ENCODE assay signal across 8 mouse cellular contexts in the genomic region with DNA sequence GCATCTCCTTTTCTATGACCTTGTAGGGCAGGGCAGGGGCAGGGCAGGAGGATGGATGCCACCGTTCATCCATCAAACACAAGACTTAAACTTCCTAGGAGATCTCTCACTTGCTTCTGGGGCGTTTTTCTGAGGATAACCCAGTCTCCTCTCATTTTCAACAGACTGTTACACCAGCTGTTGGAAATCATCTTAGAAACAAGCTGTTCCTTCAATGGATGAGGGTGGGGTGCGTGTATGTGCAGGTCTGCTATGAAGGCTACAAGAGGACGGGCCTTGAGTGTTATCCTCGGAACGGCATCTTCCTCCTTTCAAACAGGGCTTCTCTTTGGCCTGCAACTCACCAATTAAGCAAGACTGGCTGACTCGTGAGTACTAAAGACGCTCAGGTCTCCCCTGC. TPM values are rescaled to one million over a fixed set of nuclear protein-coding genes. Genes with fewer than 3 reads are reported as not detected.
DNase-seq lines count a peak whose midpoint lies in the region; ATAC-seq and TF ChIP-seq lines count a peak whose summit lies in the region.

No protein-coding gene starts in this region.

- peaks cover 77% of the 10 kb centered on the region for H3K4me1 ChIP-seq in heart, embryonic 10.5 days
- H3K4me1 ChIP-seq in intestine, postnatal 0 days (replicated peaks; ENCODE audit: control insufficient read depth, insufficient read depth, low read length): peaks cover 30% of the 10 kb centered on the region
- H3K4me1 ChIP-seq in neural tube, embryonic 14.5 days (ENCODE audit: control insufficient read depth, insufficient read depth, low read length): peaks cover 17% of the 10 kb centered on the region

- H3K9ac ChIP-seq in intestine, postnatal 0 days (ENCODE audit: low read depth, low read length): no peak overlapping the region
- no peak overlapping the region for H3K9ac ChIP-seq in neural tube, embryonic 14.5 days (replicated peaks; ENCODE audit: low read depth, low read length)

- no peak for ATAC-seq in intestine, postnatal 0 days
- no peak for ATAC-seq in neural tube, embryonic 14.5 days (ENCODE audit: low read depth)

- H3K4me2 ChIP-seq in intestine, postnatal 0 days (replicated peaks; ENCODE audit: low read depth): no peak overlapping the region
- H3K4me2 ChIP-seq in neural tube, embryonic 14.5 days (ENCODE audit: low read depth, low read length): no peak overlapping the region

- H3K4me3 ChIP-seq in heart, embryonic 10.5 days: no peak overlapping the region
- H3K4me3 ChIP-seq in intestine, postnatal 0 days (ENCODE audit: low read depth, low read length): no peak overlapping the region
- no peak overlapping the region for H3K4me3 ChIP-seq in neural tube, embryonic 14.5 days (ENCODE audit: low read depth, low read length)

- peak overlapping the region; percentile 73; the same call in 1 of the 2 replicates for H3K27ac ChIP-seq in heart, embryonic 10.5 days
- peak overlapping the region; percentile 82 for H3K27ac ChIP-seq in intestine, postnatal 0 days (ENCODE audit: low read depth, low read length)
- peak overlapping the region; percentile 63 for H3K27ac ChIP-seq in neural tube, embryonic 14.5 days (ENCODE audit: low read depth, low read length)

- no peaks in the 10 kb centered on the region for H3K9me3 ChIP-seq in heart, embryonic 10.5 days
- no peaks in the 10 kb centered on the region for H3K9me3 ChIP-seq in intestine, postnatal 0 days (ENCODE audit: control insufficient read depth)
- H3K9me3 ChIP-seq in neural tube, embryonic 14.5 days (ENCODE audit: control insufficient read depth, low read length): no peaks in the 10 kb centered on the region

- intact Hi-C loops in heart, postnatal 36 days (cut with DNase I): no loop called here

- H3K36me3 ChIP-seq in heart, embryonic 10.5 days: peaks cover 21% of the 10 kb centered on the region
- peaks cover 23% of the 10 kb centered on the region; the same call in 1 of the 2 replicates for H3K36me3 ChIP-seq in intestine, postnatal 0 days (ENCODE audit: control insufficient read depth, insufficient read depth)
- no peaks in the 10 kb centered on the region for H3K36me3 ChIP-seq in neural tube, embryonic 14.5 days (ENCODE audit: control insufficient read depth, insufficient read depth, low read length)

- DNase-seq in heart, embryonic 10.5 days (ENCODE audit: low spot score): no peak
- no peak for DNase-seq in heart, postnatal 36 days
- DNase-seq in lung, postnatal 36 days: peak; percentile 20
- DNase-seq in lung, postnatal 10 days: no peak
- no peak for DNase-seq in ovary, postnatal 10 days (ENCODE audit: low spot score)
- no peak for DNase-seq in left cerebral cortex, adult 18-20 months (ENCODE audit: low spot score in 2 of 2)

- 79% methylated on average over 8 of the region's 8 CpGs for WGBS in heart, embryonic 10.5 days
- 65% methylated on average over 8 of the region's 8 CpGs for WGBS in intestine, postnatal 0 days
- 84% methylated on average over 8 of the region's 8 CpGs for WGBS in neural tube, embryonic 14.5 days

- H3K27me3 ChIP-seq in heart, embryonic 10.5 days (ENCODE audit: insufficient read depth, poor library complexity, severe bottlenecking): no peaks in the 10 kb centered on the region
- no peaks in the 10 kb centered on the region for H3K27me3 ChIP-seq in intestine, postnatal 0 days (replicated peaks; ENCODE audit: control insufficient read depth, insufficient read depth, low read length)
- H3K27me3 ChIP-seq in neural tube, embryonic 14.5 days (ENCODE audit: control insufficient read depth, insufficient read depth, low read length): no peaks in the 10 kb centered on the region

- TF ChIP-seq CTCF in intestine, postnatal 0 days (IDR thresholded peaks at IDR 0.05; ENCODE audit: low read depth): no peak

RNA-seq across cellular contexts. Expression of gene B4galt5, which starts 34.5 kb away (rescaled TPM):
- 11.4 and 13.6 TPM in 2 replicates for polyA plus RNA-seq in heart, embryonic 10.5 days (2016; fragmentation: Nextera tagmentation; extraction: Ambion mirVana)
- total RNA-seq in heart, postnatal 36 days (2021): 10 to 100 TPM in 1 of 2 experiments, 1 to 10 TPM in 1; 10.0 to 13.5 TPM
- 22.4 and 26.6 TPM in 2 replicates for polyA plus RNA-seq in intestine, postnatal 0 days (2015; fragmentation: Nextera tagmentation; extraction: Ambion mirVana)
- 22.6 and 31.5 TPM in 2 replicates for polyA plus RNA-seq in neural tube, embryonic 14.5 days (2014; fragmentation: Nextera tagmentation; extraction: Ambion mirVana)
- total RNA-seq in left cerebral cortex, adult 18-20 months (2021): 10 to 100 TPM; 54.3 to 54.8 TPM
